Mouse (Mus musculus) spleen, postnatal 36 days (tissue): ENCODE results near the gene Rnf224.

ENCODE experiments used
- DNase-seq, 2 experiments: peaks; one replicate each; pipeline ENCODE4 v3.0.0; 2022; ENCODE audit warnings: low spot score in 2 of 2, mixed read lengths in 1 of 2

Gene Rnf224

DNA sequence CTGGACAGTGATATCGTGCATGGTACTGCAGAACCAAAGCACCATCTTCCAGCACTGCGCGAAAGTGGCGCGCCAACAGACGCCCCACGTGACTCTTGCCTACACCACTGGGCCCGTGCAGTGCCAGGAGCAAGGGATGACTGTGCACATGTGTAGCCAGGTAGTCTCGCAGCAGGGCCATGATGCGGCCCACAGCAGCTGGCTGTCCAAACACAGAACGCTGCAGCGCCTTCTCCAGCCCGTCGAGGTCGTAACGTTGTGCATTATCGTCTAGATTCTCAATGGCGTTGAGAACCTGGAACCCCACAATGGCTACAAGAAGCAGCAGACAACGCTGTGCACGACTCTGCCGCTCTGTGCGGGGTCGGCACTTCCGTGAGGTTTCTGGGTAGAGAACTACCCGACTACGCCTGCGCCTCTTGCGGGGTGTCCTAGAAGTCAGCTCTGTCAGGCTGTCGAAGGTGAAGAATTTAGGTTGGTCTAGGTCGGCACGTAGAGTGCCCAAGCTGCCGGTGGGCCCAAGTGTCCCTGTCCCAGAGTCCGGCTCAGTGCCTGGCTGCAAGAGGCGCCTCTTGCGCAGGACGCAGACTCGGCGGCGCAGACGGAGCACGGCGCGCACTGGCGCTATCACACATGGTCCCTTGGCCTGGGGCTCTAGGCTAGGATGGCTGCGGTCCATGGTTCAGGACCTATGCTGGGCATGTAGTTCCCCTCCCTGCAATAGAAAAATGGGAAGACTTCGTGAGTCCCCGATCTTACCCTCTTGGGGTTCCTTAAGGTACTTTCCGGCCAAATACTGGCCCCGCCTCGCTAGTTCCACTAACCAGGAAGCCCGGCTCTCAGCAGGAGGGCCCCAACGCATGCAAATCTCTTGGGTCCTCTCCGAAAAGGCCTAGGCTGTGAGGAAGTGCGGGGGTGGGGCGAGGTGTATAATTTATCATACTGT lies 41.1 kb downstream of the Rnf224 start:
- DNase-seq: peak; percentile 96 to 97

- peak; percentile 60 for DNase-seq
Measured at GRCm38 (mm10) chr2:25194486-25195171, 42.0 kb downstream of the Rnf224 start.

DNA sequence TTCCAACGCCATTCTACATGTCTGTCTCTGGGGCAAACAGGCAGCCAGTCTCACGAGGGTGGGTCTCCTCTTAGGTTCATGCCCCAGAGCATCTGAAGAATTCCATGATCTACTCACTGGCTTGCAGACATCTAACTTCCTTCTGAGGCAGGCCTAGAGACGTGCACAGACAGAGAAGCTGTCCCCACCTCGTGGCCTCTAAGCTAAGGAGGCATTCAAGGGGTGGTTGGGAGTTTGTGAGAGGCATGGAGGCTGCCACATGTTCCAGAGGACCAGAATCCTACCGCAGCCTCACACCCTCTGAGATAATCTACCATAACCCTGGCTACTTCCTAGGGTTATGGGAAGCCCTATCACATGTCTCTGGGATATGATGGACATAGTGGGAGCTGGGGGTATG lies 42.6 kb downstream of the Rnf224 start:
- no peak for DNase-seq

GRCm38 (mm10) chr2:25193330-25193770 lies 43.2 kb downstream of the Rnf224 start:
- peak; percentile 79 to 82 for DNase-seq

DNA sequence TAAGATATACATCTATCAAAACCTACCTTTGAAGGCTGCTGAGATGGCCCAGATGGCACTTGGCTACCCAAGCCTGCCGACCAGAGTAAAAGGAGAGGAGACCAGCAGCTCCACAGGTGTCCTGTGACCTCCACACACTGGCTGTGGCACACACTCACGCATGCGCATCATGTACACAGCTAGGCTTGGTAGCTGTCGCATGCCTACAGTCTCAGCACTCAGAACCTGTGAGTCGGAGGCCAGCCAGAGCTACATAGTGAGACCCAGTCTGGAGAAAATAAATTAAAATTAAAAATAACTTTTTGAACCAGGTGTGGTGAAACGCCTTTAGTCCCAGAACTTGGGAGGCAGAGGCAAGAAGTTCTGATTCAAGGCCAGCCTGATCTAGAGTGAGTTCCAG lies 48.7 kb downstream of the Rnf224 start:
- no peak for DNase-seq

DNA sequence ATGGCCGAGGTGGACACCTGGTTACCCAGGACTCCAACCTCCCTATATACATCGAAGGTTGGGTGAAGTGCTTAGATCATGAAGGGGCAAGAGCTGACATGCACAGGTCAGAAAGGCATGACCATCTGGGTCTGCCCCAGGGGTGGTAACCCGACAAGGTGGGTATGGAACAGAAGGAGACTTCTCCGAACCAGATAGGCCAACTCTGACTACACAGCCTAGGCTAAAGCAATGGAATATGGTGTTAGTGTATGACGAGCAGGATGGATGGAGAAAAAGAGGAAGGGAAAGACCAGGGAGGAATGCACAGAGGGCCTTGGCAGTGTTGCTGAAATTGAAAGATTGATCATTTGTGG lies 50.0 kb downstream of the Rnf224 start:
- no peak for DNase-seq

- peak; percentile 57 to 64 for DNase-seq
Measured at GRCm38 (mm10) chr2:25185625-25186574, 50.7 kb downstream of the Rnf224 start.

DNA sequence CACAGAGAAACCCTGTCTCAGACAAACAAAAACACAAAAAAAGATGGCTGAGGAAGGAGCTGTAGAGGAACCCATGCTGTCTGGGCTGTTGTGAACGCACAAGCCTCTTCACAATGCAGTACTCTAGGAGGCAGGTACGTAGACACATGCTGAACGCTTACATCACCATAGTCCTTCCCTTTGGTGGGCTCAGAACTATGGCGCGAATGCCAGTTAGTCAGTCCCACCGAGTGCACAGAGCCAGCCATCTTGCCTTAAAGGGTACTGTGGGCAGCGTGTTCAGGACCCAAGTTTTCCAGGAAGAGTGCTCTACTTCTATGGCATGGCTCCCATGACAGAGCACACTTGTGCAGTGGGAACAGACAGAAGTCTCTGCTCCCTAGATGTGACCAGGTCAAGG lies 52.1 kb downstream of the Rnf224 start:
- no peak for DNase-seq
